Mouse (Mus musculus): ENCODE measurements around the gene Vdr. TPM values are rescaled to one million over a fixed set of nuclear protein-coding genes. Genes with fewer than 3 reads are reported as not detected.

The Vdr gene
- total RNA-seq, 4 experiments from 2014 or later: 0.36 to 1.4 (median 0.64) TPM

GRCm38 (mm10) chr15:97920306-97920705 lies 9.9 kb upstream of the Vdr start:
- DNase-seq (ENCODE audit: low spot score in 2 of 2): no peak

GRCm38 (mm10) chr15:97919217-97919616 lies 8.8 kb upstream of the Vdr start:
- DNase-seq (ENCODE audit: low spot score in 2 of 2): no peak

- no peak for DNase-seq (ENCODE audit: low spot score in 2 of 2)
Measured at GRCm38 (mm10) chr15:97917994-97918393, 7.6 kb upstream of the Vdr start.

GRCm38 (mm10) chr15:97914331-97914747 lies 3.9 kb upstream of the Vdr start:
- no peak for DNase-seq (ENCODE audit: low spot score in 2 of 2)

- DNase-seq (ENCODE audit: low spot score in 2 of 2): no peak
Measured at GRCm38 (mm10) chr15:97907801-97908751, 2.4 kb downstream of the Vdr start.

- DNase-seq (ENCODE audit: low spot score in 2 of 2): no peak
Measured at GRCm38 (mm10) chr15:97907202-97907601, 3.2 kb downstream of the Vdr start.

- no peak for DNase-seq (ENCODE audit: low spot score in 2 of 2)
Measured at GRCm38 (mm10) chr15:97905281-97905680, 5.1 kb downstream of the Vdr start.

- no peak for DNase-seq (ENCODE audit: low spot score in 2 of 2)
Measured at GRCm38 (mm10) chr15:97904339-97904991, 6.0 kb downstream of the Vdr start.

GRCm38 (mm10) chr15:97903261-97904009 lies 7.0 kb downstream of the Vdr start:
- DNase-seq (ENCODE audit: low spot score in 2 of 2): no peak

- DNase-seq (ENCODE audit: low spot score in 2 of 2): no peak
Measured at GRCm38 (mm10) chr15:97900991-97901390, 9.4 kb downstream of the Vdr start.

GRCm38 (mm10) chr15:97900336-97900912 lies 10.0 kb downstream of the Vdr start:
- DNase-seq (ENCODE audit: low spot score in 2 of 2): no peak

- DNase-seq (ENCODE audit: low spot score in 2 of 2): no peak
Measured at GRCm38 (mm10) chr15:97899714-97900113, 10.7 kb downstream of the Vdr start.

- no peak for DNase-seq (ENCODE audit: low spot score in 2 of 2)
Measured at GRCm38 (mm10) chr15:97898791-97899190, 11.6 kb downstream of the Vdr start.

GRCm38 (mm10) chr15:97896861-97897654 lies 13.4 kb downstream of the Vdr start:
- no peak for DNase-seq (ENCODE audit: low spot score in 2 of 2)

GRCm38 (mm10) chr15:97896347-97896746 lies 14.1 kb downstream of the Vdr start:
- DNase-seq (ENCODE audit: low spot score in 2 of 2): no peak

GRCm38 (mm10) chr15:97895847-97896246 lies 14.6 kb downstream of the Vdr start:
- DNase-seq (ENCODE audit: low spot score in 2 of 2): no peak

GRCm38 (mm10) chr15:97892506-97892905 lies 17.9 kb downstream of the Vdr start:
- DNase-seq (ENCODE audit: low spot score in 2 of 2): no peak

GRCm38 (mm10) chr15:97890450-97890849 lies 20.0 kb downstream of the Vdr start:
- DNase-seq (ENCODE audit: low spot score in 2 of 2): no peak

- peak in 1 of 2 experiments; percentile 20 for DNase-seq (ENCODE audit: low spot score in 2 of 2)
Measured at GRCm38 (mm10) chr15:97890017-97890416, 20.4 kb downstream of the Vdr start.

GRCm38 (mm10) chr15:97887541-97888016 lies 22.9 kb downstream of the Vdr start:
- DNase-seq (ENCODE audit: low spot score in 2 of 2): no peak

Measured in left cerebral cortex, adult 8-10 months (tissue).